Mouse (Mus musculus) cortical plate, adult 2 months (tissue): Measurements from ENCODE around the gene Tarbp2. TPM values are rescaled to one million over a fixed set of nuclear protein-coding genes. Genes with fewer than 3 reads are reported as not detected.

Experiments
- H3K27ac ChIP-seq: fragments of 200-500 bp; 2 replicates; pipeline ENCODE4 v1.5.1; 2012; ENCODE audit warnings: low read length, control low read depth, inconsistent platforms; ENCODE audit not compliant: insufficient read depth
- H3K4me1 ChIP-seq: fragments of 200-500 bp; 2 replicates; pipeline ENCODE4 v1.6.1; 2011; ENCODE audit warnings: low read length; ENCODE audit not compliant: control insufficient read depth, insufficient read depth
- H3K4me3 ChIP-seq: fragments of 200-500 bp; 2 replicates; pipeline ENCODE4 v1.5.1; 2011; ENCODE audit warnings: mild to moderate bottlenecking, low read length, control low read depth; ENCODE audit not compliant: insufficient read depth
- CTCF ChIP-seq: fragments of 200-500 bp; IDR thresholded peaks from 2 replicates; pipeline ENCODE4 v1.5.1; 2011; ENCODE audit warnings: mild to moderate bottlenecking, control low read depth, low read length; ENCODE audit not compliant: insufficient read depth; ENCODE audit errors: extremely low read depth
- POLR2A ChIP-seq: fragments of 200-500 bp; IDR thresholded peaks from 2 replicates; pipeline ENCODE4 v1.6.1; 2011; ENCODE audit warnings: mild to moderate bottlenecking, low read length, control low read depth; ENCODE audit not compliant: insufficient read depth; ENCODE audit errors: extremely low read depth
- polyA plus RNA-seq: library from polyadenylated mRNA; depleted of rRNA; stranded (reverse); fragments of >200 nt; gene quantifications from 2 replicates; pipeline ENCODE4 v1.2.3, GENCODE M21; 2012

Tarbp2 gene
- polyA plus RNA-seq, 1 experiment, result 62.7 TPM

DNA sequence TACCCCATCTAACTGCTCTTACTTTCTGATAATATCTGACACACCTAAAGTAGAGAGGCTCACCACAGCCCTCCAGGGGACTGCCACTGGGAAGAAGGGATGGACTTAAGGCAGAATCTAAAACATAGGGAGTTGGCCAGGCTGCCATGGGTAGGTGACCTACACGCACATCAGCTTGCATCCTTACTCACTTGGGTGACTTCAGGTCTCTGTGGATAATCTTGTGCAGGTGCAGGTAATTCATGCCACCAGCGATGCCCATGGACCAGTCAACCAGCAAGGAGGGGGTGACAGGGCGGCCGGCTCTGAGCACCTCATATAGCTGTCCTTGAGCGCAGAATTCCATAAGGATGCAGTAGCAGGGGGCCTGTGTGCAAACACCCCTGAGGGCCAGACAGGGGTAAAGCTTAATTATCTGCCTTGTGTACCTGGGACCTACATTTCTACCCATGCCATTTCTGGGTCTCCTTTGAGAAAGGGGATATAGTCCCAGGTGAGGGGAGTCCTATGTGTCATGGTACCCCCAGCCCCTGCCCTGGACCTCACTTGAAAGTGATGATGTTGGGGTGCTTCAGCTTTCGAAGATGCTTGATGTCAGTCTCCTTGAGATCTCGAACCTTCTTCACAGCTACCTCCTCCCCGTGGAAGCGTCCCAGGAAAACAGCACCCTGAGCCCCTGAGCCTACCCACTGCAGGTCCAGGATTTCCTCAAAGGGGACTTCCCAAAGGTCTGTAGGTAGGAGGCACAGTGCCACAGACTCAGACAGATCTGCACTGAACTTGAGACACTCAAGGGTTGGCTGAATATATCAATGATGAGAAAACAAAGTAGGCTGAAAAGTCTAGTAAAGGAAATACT is 13.8 kb upstream of the Tarbp2 start:
- no peak for TF ChIP-seq CTCF
- no peak for TF ChIP-seq POLR2A
- Histone ChIP-seq H3K4me3 (no peak overlapping the region), H3K4me1 (peaks cover 4% of the 10 kb centered on the region; the same call in 1 of the 2 replicates), H3K27ac (no peak overlapping the region)

DNA sequence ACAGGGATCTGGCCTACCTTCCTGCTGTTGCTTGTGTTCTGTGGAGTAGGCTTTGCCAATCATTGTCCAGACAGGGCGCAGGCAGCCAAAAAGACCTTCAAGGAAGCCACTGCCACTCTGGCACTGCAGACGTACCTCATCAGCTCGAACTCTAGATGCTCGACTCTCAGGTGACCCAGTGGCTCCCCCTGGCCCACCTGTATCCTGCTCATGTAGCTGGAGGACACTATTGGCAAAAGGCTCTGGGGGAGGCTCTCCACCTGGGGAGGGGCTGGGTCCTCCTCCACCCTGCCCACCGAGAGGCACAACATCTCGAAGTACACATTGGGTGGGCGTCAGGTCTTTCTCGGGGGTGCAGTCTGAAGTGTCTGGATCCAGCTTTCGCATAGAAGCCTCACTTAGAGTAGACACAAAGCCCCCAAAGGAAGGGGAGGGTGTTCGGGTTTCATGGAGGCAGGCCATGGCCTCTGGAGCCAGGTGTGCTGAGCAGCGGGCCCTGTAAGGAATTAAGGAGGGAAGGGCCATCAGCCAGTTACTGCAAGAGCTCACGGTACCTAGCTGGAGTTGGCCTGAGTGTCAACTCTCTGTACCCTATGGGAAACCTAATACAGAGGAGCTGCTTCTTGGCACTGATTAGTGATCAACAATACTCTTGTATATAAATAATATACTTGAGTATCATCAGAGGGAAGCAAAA is 12.8 kb upstream of the Tarbp2 start:
- Histone ChIP-seq H3K4me1 (peaks cover 6% of the 10 kb centered on the region; the same call in 1 of the 2 replicates), H3K4me3 (no peak overlapping the region), H3K27ac (no peak overlapping the region)
- TF ChIP-seq POLR2A, result 0 out of 2 replicates have a peak, but pooled peaks have one; percentile 8
- TF ChIP-seq CTCF, result no peak

DNA sequence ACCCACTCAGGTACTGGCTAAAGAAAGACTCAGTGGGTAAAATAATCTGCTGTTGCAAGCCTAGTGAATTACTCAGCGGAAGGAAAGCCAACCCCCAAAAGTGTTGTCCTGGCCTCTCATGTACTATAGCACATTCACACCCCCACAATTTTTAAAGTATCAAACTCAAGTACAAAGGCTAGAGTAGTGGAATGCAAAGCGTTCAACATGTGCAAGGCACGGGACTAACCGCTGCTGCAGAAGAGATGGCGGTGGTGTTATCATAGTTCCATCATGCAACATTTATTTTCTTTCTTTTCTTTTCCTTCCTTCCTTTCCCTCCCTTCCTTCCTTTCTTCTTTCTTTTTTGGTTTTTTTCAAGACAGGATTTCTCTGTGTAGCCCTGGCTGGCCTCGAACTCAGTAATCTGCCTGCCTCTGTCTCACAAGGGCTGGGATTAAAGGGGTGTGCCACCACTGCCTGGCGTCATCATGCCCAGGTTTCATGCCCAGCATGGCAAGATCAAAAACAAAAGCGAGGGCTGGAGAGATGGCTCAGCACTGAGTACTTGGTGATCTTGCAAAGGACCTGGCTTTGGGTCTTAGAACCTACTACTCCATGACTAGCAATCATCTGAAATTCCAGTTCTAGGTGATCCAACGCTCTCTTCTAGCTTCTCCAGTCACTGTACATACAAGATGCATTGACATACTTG is 12.1 kb upstream of the Tarbp2 start:
- H3K4me1 ChIP-seq, result peaks cover 6% of the 10 kb centered on the region; the same call in 1 of the 2 replicates
- no peak overlapping the region for H3K27ac ChIP-seq
- TF ChIP-seq POLR2A, result no peak
- no peak overlapping the region for H3K4me3 ChIP-seq

DNA sequence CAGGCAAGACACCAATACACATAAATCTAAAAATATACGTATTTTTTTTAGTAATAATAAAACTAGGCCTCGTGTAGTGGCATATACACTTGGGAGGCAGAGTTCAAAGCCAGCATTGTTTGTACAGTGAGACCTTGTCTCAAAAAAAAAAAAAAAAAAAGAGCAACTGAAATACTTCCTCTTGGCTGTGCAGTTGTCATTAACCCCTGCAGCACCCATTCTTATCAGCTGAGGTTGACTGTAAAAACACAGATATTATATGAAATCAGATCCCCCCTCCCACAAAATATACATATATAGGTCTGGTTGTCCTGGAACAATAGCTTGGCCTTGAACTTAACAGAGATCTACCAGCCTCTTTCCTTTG is 11.5 kb upstream of the Tarbp2 start:
- H3K27ac ChIP-seq, result no peak overlapping the region
- no peak for TF ChIP-seq CTCF
- TF ChIP-seq POLR2A, result no peak
- H3K4me3 ChIP-seq, result no peak overlapping the region
- peaks cover 6% of the 10 kb centered on the region; the same call in 1 of the 2 replicates for H3K4me1 ChIP-seq

DNA sequence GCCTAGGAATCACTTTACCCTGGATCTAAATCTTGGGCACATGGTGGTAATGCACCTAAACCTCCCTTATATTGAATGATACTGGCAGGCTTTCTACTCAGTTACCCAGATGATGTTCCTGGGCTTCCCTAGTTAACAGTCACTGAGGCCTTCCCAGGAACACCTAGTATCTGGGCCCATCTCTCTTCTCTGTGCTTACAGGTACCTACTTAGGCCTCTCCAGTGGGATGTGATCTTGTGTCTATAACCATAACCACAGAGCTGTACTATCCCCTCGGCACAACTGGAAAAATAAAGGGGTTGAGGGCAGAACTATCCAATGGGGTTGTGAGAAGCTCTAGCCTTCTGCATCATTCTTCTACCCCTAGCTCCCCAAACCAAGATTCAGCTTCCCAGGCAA is 11.1 kb upstream of the Tarbp2 start:
- Histone ChIP-seq H3K4me1 (peaks cover 7% of the 10 kb centered on the region), H3K4me3 (no peak overlapping the region), H3K27ac (no peak overlapping the region)
- TF ChIP-seq CTCF, result no peak
- TF ChIP-seq POLR2A, result no peak

DNA sequence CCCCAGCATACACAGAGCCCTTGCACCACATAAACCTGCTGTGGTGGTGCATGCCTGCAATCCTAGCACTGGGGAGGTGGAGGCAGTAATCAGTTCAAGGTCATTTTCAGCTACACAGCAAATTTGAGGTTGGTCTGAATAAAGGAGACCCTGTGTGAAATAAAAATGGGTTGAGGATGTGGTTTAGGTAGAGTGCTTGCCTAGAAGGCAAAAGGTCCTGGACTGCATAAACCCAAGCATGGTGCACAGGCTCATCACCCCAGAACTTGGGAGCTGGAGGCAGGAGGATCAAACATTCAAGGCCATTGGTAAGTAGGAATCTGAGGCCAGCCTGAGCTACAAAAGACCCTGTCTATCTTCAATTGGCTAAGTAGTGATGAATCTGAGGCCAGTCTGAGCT is 10.4 kb upstream of the Tarbp2 start:
- H3K27ac ChIP-seq, result no peak overlapping the region
- no peak overlapping the region for H3K4me3 ChIP-seq
- peaks cover 9% of the 10 kb centered on the region for H3K4me1 ChIP-seq
- TF ChIP-seq CTCF, result no peak
- TF ChIP-seq POLR2A, result no peak

DNA sequence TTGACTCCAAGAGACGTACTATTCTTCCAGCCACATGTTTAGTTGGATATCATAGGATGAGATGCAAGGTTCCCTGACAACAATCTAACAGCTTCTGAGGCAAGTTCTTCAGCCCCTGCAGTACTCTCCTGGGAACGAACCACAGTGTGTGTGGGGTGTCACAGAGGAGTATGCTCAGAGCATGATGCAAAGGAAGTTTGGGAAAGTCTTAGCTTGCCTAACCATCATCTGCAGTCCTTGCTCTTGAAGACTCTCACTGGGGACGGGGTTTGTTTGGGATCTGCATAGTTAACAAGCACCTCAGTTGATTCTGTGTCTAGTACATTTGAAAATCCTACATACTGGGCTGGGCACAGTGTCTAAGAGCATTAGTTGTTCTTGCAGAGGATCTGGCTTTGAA is 9.7 kb upstream of the Tarbp2 start:
- no peak overlapping the region for H3K4me3 ChIP-seq
- no peak for TF ChIP-seq CTCF
- no peak for TF ChIP-seq POLR2A

DNA sequence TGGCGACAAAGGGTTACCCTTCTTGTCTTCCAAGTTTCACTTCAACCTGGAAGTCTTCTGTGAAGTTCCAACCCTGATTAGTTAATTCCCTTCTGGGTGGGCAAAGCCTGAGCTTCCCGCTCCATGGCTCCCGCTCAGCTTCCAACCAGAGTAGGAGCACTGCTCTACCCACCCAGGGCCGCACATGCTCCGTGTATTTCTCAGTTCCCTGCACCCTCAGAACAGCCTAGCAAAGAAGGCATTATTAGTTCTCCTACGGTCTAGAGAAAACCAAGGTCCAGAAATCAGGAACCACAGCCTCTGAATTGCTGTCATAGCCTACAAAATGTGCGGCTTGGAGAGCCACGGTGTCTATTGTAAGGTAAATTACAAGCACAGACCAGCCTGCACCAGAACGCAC is 7.9 kb upstream of the Tarbp2 start:
- Histone ChIP-seq H3K4me1 (peaks cover 9% of the 10 kb centered on the region), H3K4me3 (peak overlapping the region; percentile 58), H3K27ac (peak overlapping the region; percentile 51)
- TF ChIP-seq CTCF (no peak), POLR2A (no peak)

More for the DNA sequence above, 9.7 kb upstream of the Tarbp2 start:
- Histone ChIP-seq H3K4me1 (peaks cover 9% of the 10 kb centered on the region), H3K27ac (no peak overlapping the region)

DNA sequence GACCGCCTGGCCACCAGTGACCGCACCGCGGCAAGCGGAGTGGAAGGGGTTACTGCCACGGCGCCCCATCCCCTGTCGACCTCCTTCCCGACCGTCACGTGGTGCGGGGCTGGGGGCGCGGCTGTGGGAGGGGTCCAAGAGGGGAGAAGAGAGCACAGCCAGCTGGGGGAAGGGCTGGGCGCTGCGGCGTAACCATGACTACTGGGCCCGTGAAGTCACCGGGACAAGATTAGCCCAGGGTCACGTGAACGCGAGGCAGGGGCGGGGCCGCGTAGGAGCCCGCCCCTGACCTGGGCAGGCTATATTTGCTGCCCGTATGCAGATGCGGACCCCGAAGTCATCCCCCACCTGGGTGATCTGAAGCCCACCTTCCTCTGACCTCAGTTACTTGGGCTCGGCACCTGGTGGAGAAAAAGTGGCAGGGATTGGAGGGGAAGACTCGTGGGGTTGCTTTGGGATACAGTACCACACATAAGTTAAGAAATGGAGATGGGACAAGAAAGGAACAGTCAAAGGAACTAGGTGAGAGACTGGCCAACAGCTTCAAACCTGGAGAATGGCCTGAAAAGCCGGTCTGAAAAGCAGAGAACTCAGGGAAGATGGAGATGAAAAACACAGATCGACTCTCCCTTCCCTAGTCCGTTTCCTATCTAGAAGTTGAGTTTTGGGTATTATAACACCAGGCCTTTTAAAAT is 7.3 kb upstream of the Tarbp2 start:
- H3K27ac ChIP-seq, result peak overlapping the region; percentile 51
- H3K4me3 ChIP-seq, result peak overlapping the region; percentile 58

More for the DNA sequence above, 7.3 kb upstream of the Tarbp2 start:
- H3K4me1 ChIP-seq, result peaks cover 9% of the 10 kb centered on the region
- TF ChIP-seq POLR2A, result 0 out of 2 replicates have a peak, but pooled peaks have one; percentile 11
- no peak for TF ChIP-seq CTCF
